Mouse (Mus musculus) lung, postnatal 25 days (tissue): ENCODE results near the gene Fxyd6.

ENCODE experiments used
- DNase-seq: peaks from one replicate; pipeline ENCODE4 v3.0.0; 2022; ENCODE audit warnings: low spot score

The Fxyd6 gene

GRCm38 (mm10) chr9:45412287-45412686, 42.3 kb downstream of the Fxyd6 start:
- peak; percentile 81 for DNase-seq

DNA sequence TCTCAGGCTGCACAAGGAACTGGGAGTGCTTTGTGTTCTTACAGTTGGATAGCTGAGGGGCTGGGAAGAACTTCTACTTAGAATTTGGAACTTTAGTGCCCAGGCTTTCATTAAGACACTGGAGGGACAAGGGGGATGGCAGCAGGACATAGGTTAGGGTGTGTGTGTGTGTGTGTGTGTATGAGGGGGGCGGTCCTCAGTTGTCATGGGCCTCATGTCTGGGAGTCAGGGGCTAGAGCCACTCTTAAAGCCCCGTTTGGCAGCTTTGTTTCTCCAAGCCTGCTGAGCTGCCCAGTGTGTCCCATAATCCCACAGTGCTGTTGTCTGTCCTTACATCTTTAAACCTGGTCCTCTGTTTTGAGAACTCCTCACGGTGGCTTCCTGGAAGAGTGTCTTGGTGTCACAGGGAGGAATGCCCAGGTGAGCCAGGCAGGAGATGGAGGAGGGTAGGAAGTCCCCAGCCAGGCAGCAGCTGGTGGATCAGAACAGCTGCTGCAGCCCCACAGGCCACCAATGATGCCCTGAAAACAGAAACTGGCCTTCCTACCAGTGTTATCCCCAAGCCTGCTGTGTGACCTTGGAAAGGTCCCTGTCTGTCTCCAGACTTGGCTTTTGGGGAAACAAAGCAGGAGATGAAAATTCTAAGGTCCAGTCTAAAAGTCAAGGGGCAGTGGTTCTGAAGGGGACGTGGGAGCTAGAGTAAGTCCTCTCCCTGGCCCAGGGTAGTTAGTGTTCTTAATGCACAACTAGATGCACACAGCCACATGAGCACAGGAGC, 42.9 kb downstream of the Fxyd6 start:
- DNase-seq = no peak

DNA sequence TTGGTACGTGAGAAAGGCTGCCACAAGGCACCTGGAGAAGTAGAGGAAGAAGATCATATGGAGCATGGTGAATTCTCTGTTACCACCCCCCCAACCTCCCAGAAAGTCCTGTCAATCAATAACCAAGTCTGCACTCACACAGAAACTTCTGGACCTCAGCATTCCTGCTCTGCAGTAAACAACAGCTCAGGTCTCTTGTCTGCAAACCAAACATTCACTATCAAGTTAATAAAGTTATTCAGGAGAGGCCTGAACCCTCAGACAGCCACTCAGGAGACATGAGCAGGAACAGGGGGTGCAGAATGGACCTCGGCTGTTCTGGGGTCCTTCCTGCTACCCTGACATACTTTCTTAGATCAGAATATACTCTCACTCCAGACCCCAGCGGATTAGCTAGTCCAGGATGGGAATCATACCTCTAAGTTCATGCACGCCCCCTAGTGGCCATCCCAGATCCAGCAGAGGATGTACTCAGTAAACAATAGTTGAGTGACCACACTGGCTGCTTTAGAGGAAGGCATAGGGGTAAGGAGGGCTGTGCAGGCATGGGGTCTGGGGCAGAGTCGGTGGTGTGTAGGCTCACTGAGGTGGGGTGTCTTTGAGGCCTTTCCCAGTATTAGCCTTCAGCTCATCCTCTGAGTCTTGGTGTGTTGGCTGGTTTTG, 43.6 kb downstream of the Fxyd6 start:
- DNase-seq = peak; percentile 12

DNA sequence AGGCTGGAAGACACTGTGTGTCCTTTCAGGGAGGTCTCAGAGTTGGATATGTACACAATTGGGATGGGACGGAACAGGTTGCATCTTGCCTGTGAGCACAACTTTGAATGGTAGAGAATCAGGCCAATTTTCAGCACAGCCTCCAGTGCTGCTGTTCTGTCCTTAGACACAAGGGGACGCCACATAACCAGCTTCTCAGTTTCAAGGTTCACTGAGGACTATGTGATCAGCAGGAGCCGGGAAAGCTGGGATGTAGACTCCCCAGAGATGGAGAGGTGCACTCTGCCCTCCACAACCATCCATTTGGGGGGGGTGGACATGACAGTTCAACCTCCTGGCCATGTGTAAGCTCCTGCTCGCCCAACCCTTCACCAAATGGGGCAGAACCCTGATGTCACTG, 45.9 kb downstream of the Fxyd6 start:
- DNase-seq = peak; percentile 18

DNA sequence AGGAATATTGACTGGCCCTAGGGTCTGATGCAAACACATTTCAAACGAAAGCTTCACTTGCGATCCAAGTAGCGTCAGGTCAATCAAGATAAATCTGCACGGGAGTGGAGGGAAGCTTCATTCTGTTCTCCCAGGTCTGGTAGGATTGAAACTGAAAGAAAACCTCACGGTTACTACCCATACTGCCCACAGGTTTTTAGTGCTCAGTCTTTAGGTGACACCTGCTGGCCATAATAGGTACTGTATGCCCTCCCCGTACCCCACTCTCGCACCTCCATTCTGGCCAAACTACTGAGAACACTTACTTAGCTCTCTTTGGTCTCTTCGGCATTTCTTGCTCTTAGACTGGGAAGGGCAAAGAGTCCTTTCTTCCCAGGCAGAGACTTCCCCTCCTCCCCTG, 47.3 kb downstream of the Fxyd6 start:
- DNase-seq = peak; percentile 63

DNA sequence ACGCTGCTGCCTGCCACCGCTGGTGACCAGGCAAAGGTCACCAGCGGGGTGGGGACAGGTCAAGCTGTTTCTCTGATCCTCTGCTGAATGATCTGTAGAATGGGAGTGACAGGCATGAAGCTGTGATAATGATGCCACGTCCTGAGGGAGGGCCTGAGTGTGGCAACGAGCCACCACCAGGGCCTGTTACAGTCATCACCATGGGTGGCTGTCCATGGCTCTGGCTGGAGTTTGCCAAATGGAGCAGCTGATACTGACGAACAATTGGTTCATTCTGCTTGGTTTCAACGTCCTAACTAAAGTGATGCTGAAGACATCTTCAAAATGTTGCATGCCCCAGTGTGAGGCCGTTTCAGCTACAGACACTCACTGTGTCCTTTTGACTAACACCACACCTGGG, 48.3 kb downstream of the Fxyd6 start:
- DNase-seq = no peak

- no peak for DNase-seq
Observed at GRCm38 (mm10) chr9:45421209-45421608, 51.2 kb downstream of the Fxyd6 start.

DNA sequence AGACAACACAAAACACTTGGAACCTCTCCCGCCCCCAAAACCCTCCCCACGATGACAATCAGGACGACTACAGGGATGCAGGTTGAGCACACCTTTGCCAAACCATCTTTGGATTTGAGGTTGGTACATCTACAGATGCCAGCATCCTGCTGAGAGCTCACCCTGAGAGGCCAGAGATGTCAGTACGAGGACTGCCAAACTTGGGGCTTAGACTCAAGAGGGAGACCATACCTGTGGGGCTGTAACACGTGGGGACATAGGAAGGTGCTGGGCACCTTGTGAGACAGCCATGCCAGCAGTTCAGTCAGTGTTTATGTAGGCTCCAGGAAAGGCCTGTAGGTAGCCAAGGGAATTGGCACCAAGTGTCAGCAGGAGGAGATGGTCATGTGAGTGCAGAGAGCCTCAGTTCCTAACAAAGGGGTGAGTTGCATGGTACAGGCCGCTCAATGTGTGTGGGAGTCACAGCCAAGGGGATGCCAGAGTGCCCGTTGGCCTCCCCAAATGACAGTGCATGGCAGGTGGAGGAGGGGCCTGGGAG, 52.8 kb downstream of the Fxyd6 start:
- DNase-seq = no peak

GRCm38 (mm10) chr9:45426456-45426855, 56.5 kb downstream of the Fxyd6 start, which contains the start of gene Dscaml1:
Gene Dscaml1 (plus strand): TSS chr9:45426628.
- DNase-seq = no peak

- DNase-seq = no peak
Observed at GRCm38 (mm10) chr9:45429392-45429791, 59.4 kb downstream of the Fxyd6 start.

DNA sequence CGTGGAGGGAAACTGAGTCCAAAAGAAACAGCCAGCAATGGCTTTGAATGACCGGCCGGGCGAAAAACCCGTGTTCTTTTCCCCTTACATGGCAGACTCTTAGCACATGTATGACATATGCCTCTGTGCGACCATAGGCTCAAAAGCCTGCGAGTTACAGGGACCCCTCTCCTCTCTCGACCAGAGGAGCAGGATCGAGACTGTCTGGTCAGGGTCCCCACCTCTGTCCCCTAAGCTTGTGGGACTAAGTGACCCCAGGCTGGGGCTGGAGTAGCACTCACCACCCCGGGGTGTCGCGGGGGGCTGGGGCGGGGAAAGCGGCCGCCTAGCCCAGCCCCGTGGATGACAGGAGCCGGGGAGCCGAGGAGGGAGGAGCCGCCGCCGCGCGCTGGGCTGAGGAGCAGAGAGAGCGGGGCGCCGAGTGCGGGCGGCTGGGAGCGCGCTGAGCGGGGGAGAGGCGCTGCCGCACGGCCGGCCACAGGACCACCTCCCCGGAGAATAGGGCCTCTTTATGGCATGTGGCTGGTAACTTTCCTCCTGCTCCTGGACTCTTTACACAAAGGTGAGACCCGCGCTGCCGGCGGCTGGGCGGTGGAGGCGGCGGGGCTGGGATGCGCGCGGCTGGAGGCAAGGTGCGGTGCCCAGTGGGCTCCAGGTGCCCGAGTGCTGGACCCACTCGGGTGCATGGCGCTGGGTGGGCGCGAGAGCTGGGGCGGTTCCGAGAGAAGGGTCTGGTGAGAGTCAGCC, 60.1 kb downstream of the Fxyd6 start:
- no peak for DNase-seq

DNA sequence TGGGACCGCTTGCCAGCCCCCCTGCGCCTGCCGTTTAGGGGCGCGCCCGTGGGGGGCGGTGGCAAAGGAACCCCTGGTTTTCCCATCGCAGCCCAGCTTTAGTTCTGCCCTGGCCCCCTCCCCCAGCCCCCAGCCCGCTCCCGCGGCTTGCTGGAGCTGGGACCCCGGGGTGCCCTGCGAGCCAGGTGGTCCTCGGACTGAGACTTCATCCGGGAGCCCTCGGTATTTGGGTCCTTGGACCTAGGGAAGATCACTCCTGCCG, 60.6 kb downstream of the Fxyd6 start:
- DNase-seq = no peak

GRCm38 (mm10) chr9:45431150-45431549, 61.2 kb downstream of the Fxyd6 start:
- no peak for DNase-seq

DNA sequence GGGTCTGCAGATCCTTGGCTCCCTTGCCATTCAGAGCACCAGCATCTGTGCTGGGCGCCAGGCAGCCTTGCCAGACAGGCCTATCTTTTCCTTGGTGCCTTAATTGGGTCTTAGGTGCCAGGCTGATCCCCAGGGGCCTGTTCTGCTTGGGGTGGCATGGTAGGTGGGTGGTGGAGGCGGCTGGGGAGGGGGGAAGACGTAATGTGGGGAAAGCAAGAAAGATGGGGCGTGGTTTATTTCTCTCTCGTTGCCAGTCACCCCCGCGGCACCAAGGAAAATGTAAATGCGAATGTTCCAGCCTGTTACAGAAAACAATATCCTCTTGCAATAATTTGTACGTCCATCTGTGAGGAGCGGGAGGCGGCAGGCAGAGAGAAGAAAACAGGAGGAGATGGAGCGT, 62.7 kb downstream of the Fxyd6 start:
- DNase-seq = no peak

GRCm38 (mm10) chr9:45433119-45433518, 63.1 kb downstream of the Fxyd6 start:
- DNase-seq = no peak

GRCm38 (mm10) chr9:45434171-45434570, 64.2 kb downstream of the Fxyd6 start:
- DNase-seq = no peak

- no peak for DNase-seq
Observed at GRCm38 (mm10) chr9:45439025-45439424, 69.0 kb downstream of the Fxyd6 start.

GRCm38 (mm10) chr9:45440083-45440784, 70.2 kb downstream of the Fxyd6 start:
- DNase-seq = no peak

- DNase-seq = no peak
Observed at GRCm38 (mm10) chr9:45444251-45444798, 74.3 kb downstream of the Fxyd6 start.
